Mouse (Mus musculus) heart, embryonic 12.5 days (tissue): ENCODE measurements around the gene Hbb-y. TPM values are rescaled to one million over a fixed set of nuclear protein-coding genes. Genes with fewer than 3 reads are reported as not detected.

Experiments used
- ATAC-seq: fragments of 200-750 bp; cut with Nextera tagmentation; 2 replicates; pipeline ENCODE4 v1.8.0; 2017; ENCODE audit warnings: moderate TSS enrichment, moderate library complexity; ENCODE audit not compliant: insufficient number of reproducible peaks, low FRiP score
- H3K27ac ChIP-seq: fragments of 300-500 bp; sonication (generic); 2 replicates; pipeline ENCODE4 v1.5.1; 2016; ENCODE audit warnings: mild to moderate bottlenecking, moderate library complexity; ENCODE audit not compliant: poor library complexity, severe bottlenecking
- H3K27me3 ChIP-seq: fragments of 300-500 bp; sonication (generic); replicated peaks from 2 replicates; pipeline ENCODE4 v1.6.1; 2016; ENCODE audit warnings: mild to moderate bottlenecking, moderate library complexity
- H3K36me3 ChIP-seq: fragments of 300-500 bp; sonication (generic); 2 replicates; pipeline ENCODE4 v1.6.1; 2016; ENCODE audit warnings: mild to moderate bottlenecking, moderate library complexity
- H3K4me1 ChIP-seq: fragments of 300-500 bp; sonication (generic); replicated peaks from 2 replicates; pipeline ENCODE4 v1.6.1; 2016; ENCODE audit warnings: mild to moderate bottlenecking
- H3K4me2 ChIP-seq: fragments of 300-500 bp; sonication (generic); 2 replicates; pipeline ENCODE4 v1.6.1; 2016; ENCODE audit warnings: mild to moderate bottlenecking, moderate library complexity
- H3K4me3 ChIP-seq: fragments of 300-500 bp; sonication (generic); 2 replicates; pipeline ENCODE4 v1.5.1; 2016; ENCODE audit warnings: mild to moderate bottlenecking
- H3K9ac ChIP-seq: fragments of 300-500 bp; sonication (generic); 2 replicates; pipeline ENCODE4 v1.6.1; 2016; ENCODE audit warnings: mild to moderate bottlenecking, moderate library complexity
- H3K9me3 ChIP-seq: fragments of 300-500 bp; sonication (generic); replicated peaks from 2 replicates; pipeline ENCODE4 v1.6.1; 2016; ENCODE audit warnings: mild to moderate bottlenecking, moderate library complexity
- WGBS: fragments of 180-500 bp; shearing (Covaris S2); methylation state at CpG from one replicate; pipeline ENCODE4 v1.1.7; 2016; 5-methylcytosine and 5-hydroxymethylcytosine counted together
- polyA plus RNA-seq: library from polyadenylated mRNA; unstranded; fragments of >200 nt; fragmentation: Nextera tagmentation; extraction: Ambion mirVana; gene quantifications from 2 replicates; pipeline ENCODE4 v1.2.1, GENCODE M21; 2016

The Hbb-y gene
- polyA plus RNA-seq = 31,254 and 35,001 TPM in 2 replicates

- Histone ChIP-seq H3K4me2 (no peak within 1 kb of the TSS), H3K9ac (no peak within 1 kb of the TSS)
Observed at GRCm38 (mm10) chr7:103853090-103853489, at the start of gene Hbb-y. Gene Hbb-y, minus strand, starts transcription at chr7:103853216.

GRCm38 (mm10) chr7:103894385-103894784 is 41.4 kb upstream of the Hbb-y start, which contains the start of gene Olfr64:
Gene Olfr64, minus strand, starts transcription at chr7:103894485.
- H3K9ac ChIP-seq = no peak within 1 kb of the TSS
- H3K27ac ChIP-seq = no peak within 1 kb of the TSS
- no peak for ATAC-seq
- H3K4me1 ChIP-seq = no peaks in the 10 kb centered on the region
- H3K36me3 ChIP-seq = no peaks in the 10 kb centered on the region
- no peak within 1 kb of the TSS for H3K4me3 ChIP-seq
- H3K9me3 ChIP-seq = no peaks in the 10 kb centered on the region
- no peak within 1 kb of the TSS for H3K4me2 ChIP-seq
- WGBS = 83% methylated on average over 1 of the region's 1 CpGs
- no peaks in the 10 kb centered on the region for H3K27me3 ChIP-seq

More at GRCm38 (mm10) chr7:103853090-103853489, at the start of gene Hbb-y:
- peak; percentile 86 for ATAC-seq
- Histone ChIP-seq H3K4me3 (0 out of 2 replicates have a peak within 1 kb of the TSS, but pooled peaks have one; percentile 3), H3K27me3 (no peaks in the 10 kb centered on the region), H3K4me1 (no peaks in the 10 kb centered on the region), H3K9me3 (no peaks in the 10 kb centered on the region), H3K36me3 (no peaks in the 10 kb centered on the region), H3K27ac (0 out of 2 replicates have a peak within 1 kb of the TSS, but pooled peaks have one; percentile 23)
- WGBS = 62% methylated on average over 2 of the region's 2 CpGs

GRCm38 (mm10) chr7:103886152-103886551 is 33.1 kb upstream of the Hbb-y start, which contains the start of gene Olfr66:
Gene Olfr66, minus strand, starts transcription at chr7:103886252.
- Histone ChIP-seq H3K36me3 (no peaks in the 10 kb centered on the region), H3K27me3 (no peaks in the 10 kb centered on the region), H3K9me3 (no peaks in the 10 kb centered on the region), H3K9ac (no peak within 1 kb of the TSS), H3K4me1 (no peaks in the 10 kb centered on the region), H3K4me2 (no peak within 1 kb of the TSS), H3K27ac (no peak within 1 kb of the TSS), H3K4me3 (no peak within 1 kb of the TSS)
- no peak for ATAC-seq

GRCm38 (mm10) chr7:103877093-103877492 is 24.1 kb upstream of the Hbb-y start:
- Histone ChIP-seq H3K27ac (no peak overlapping the region), H3K36me3 (no peaks in the 10 kb centered on the region)
- WGBS = 44% methylated on average over 2 of the region's 2 CpGs

GRCm38 (mm10) chr7:103874451-103874850 is 21.4 kb upstream of the Hbb-y start:
- H3K27me3 ChIP-seq = no peaks in the 10 kb centered on the region
- WGBS = 43% methylated on average over 5 of the region's 5 CpGs
- no peak overlapping the region for H3K4me2 ChIP-seq
- H3K4me3 ChIP-seq = no peak overlapping the region
- H3K27ac ChIP-seq = no peak overlapping the region
- H3K4me1 ChIP-seq = 0 out of 2 replicates have a peak, but pooled peaks cover 3% of the 10 kb centered on the region
- no peaks in the 10 kb centered on the region for H3K9me3 ChIP-seq
- no peaks in the 10 kb centered on the region for H3K36me3 ChIP-seq
- no peak overlapping the region for H3K9ac ChIP-seq
- no peak for ATAC-seq

More at GRCm38 (mm10) chr7:103877093-103877492, 24.1 kb upstream of the Hbb-y start:
- no peaks in the 10 kb centered on the region for H3K4me1 ChIP-seq
- ATAC-seq = peak; percentile 74
- no peaks in the 10 kb centered on the region for H3K27me3 ChIP-seq
- H3K4me3 ChIP-seq = no peak overlapping the region
- H3K4me2 ChIP-seq = no peak overlapping the region
- no peaks in the 10 kb centered on the region for H3K9me3 ChIP-seq
- no peak overlapping the region for H3K9ac ChIP-seq

DNA sequence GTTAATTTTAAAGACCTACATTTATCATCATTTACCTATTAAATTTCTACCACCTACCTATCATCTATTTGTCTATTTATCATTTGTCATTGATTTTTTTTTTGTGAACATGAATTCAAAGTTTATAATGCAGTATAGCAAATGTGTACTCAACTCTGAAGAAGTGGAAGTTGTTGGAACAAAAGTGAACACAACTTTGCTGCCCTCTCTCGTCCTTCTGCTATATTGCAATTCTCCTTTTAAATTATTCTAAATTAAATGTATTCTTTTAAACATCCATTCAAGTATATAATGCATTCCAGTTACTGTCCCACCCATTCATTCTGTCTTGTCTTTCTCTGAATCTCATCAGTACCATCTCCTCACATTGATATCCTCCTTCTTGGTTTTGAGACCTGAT is 20.0 kb upstream of the Hbb-y start:
- no peak for ATAC-seq
- 0 out of 2 replicates have a peak, but pooled peaks cover 3% of the 10 kb centered on the region for H3K4me1 ChIP-seq
- no peak overlapping the region for H3K4me2 ChIP-seq
- no peak overlapping the region for H3K9ac ChIP-seq
- H3K27ac ChIP-seq = no peak overlapping the region
- no peaks in the 10 kb centered on the region for H3K9me3 ChIP-seq
- H3K36me3 ChIP-seq = no peaks in the 10 kb centered on the region
- 2% methylated on average over 1 of the region's 1 CpGs for WGBS
- no peak overlapping the region for H3K4me3 ChIP-seq
- H3K27me3 ChIP-seq = no peaks in the 10 kb centered on the region

GRCm38 (mm10) chr7:103870667-103871066 is 17.7 kb upstream of the Hbb-y start:
- Histone ChIP-seq H3K36me3 (no peaks in the 10 kb centered on the region), H3K4me1 (0 out of 2 replicates have a peak, but pooled peaks cover 3% of the 10 kb centered on the region), H3K27me3 (no peaks in the 10 kb centered on the region), H3K9ac (no peak overlapping the region), H3K4me2 (no peak overlapping the region), H3K9me3 (no peaks in the 10 kb centered on the region), H3K4me3 (no peak overlapping the region), H3K27ac (peak overlapping the region; percentile 75)
- ATAC-seq = peak; percentile 92

DNA sequence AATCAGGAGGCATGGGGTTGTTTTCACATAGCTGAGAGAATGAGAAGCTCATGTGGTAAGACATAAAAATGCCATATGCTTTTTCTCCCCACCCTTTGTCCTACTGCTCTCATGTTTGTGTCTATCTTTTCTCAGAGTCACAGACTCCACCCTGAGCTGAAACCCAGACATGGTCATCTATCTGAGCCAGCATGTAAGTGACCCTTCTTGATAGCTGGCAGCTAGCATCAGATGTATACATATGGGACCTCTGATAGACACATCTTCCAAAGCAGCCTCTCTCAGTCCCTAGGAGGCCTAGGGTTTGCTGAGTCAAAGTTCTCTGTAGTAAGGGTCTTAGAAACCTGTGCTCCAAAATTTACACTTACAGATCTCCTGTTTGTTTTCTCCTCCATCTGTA is 12.7 kb upstream of the Hbb-y start:
- Histone ChIP-seq H3K27me3 (no peaks in the 10 kb centered on the region), H3K27ac (peak overlapping the region; percentile 51; the same call in 1 of the 2 replicates), H3K9me3 (no peaks in the 10 kb centered on the region), H3K4me1 (peaks cover 6% of the 10 kb centered on the region; the same call in 1 of the 2 replicates), H3K4me2 (no peak overlapping the region), H3K9ac (no peak overlapping the region), H3K4me3 (no peak overlapping the region), H3K36me3 (no peaks in the 10 kb centered on the region)
- peak; percentile 88 for ATAC-seq

- no peak for ATAC-seq
- 71% methylated on average over 3 of the region's 3 CpGs for WGBS
Observed at GRCm38 (mm10) chr7:103861531-103861930, 8.5 kb upstream of the Hbb-y start.

DNA sequence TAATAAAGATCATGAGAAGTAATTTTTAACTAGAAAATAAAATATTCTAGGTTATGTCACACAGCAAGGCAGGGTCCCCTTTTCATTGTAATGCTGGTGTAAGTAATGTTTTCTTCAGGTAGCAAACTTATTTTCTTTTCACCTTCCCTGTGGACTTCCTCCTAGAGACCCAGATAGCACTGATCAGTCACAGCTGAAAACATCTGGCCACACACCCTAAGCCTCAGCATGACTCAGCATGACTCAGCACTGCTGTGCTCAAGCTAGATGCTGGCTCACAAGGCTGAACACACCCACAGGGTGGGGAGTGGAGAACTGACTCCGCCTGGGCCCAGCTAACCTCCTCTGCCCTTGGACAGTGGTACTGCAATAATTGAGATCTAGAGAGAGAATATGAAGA is 7.8 kb upstream of the Hbb-y start:
- WGBS = 38% methylated on average over 1 of the region's 1 CpGs
- no peak overlapping the region for H3K4me2 ChIP-seq
- H3K4me1 ChIP-seq = peaks cover 5% of the 10 kb centered on the region; the same call in 1 of the 2 replicates
- H3K9me3 ChIP-seq = no peaks in the 10 kb centered on the region
- peak; percentile 92 for ATAC-seq
- H3K4me3 ChIP-seq = no peak overlapping the region
- no peaks in the 10 kb centered on the region for H3K27me3 ChIP-seq
- no peak overlapping the region for H3K9ac ChIP-seq
- no peaks in the 10 kb centered on the region for H3K36me3 ChIP-seq
- H3K27ac ChIP-seq = no peak overlapping the region

More at GRCm38 (mm10) chr7:103861531-103861930, 8.5 kb upstream of the Hbb-y start:
- H3K4me2 ChIP-seq = no peak overlapping the region
- H3K4me3 ChIP-seq = no peak overlapping the region
- peaks cover 5% of the 10 kb centered on the region; the same call in 1 of the 2 replicates for H3K4me1 ChIP-seq
- peak overlapping the region; percentile 62 for H3K27ac ChIP-seq
- H3K27me3 ChIP-seq = no peaks in the 10 kb centered on the region
- H3K36me3 ChIP-seq = no peaks in the 10 kb centered on the region
- H3K9me3 ChIP-seq = no peaks in the 10 kb centered on the region
- H3K9ac ChIP-seq = no peak overlapping the region

- Histone ChIP-seq H3K27me3 (no peaks in the 10 kb centered on the region), H3K36me3 (no peaks in the 10 kb centered on the region), H3K27ac (no peak overlapping the region; the same call in 1 of the 2 replicates), H3K4me1 (peaks cover 5% of the 10 kb centered on the region; the same call in 1 of the 2 replicates), H3K9ac (no peak overlapping the region), H3K9me3 (no peaks in the 10 kb centered on the region), H3K4me3 (no peak overlapping the region), H3K4me2 (no peak overlapping the region)
- WGBS = 1% methylated on average over 2 of the region's 2 CpGs
- peak; percentile 93 for ATAC-seq
Observed at GRCm38 (mm10) chr7:103859076-103859475, 6.1 kb upstream of the Hbb-y start.

GRCm38 (mm10) chr7:103854669-103855068 is 1.7 kb upstream of the Hbb-y start:
- Histone ChIP-seq H3K9ac (no peak overlapping the region), H3K9me3 (no peaks in the 10 kb centered on the region), H3K36me3 (no peaks in the 10 kb centered on the region), H3K4me2 (no peak overlapping the region), H3K4me3 (no peak overlapping the region), H3K27me3 (no peaks in the 10 kb centered on the region), H3K27ac (no peak overlapping the region; the same call in 1 of the 2 replicates), H3K4me1 (peaks cover 2% of the 10 kb centered on the region; the same call in 1 of the 2 replicates)
- ATAC-seq = no peak
- WGBS = 67% methylated on average over 1 of the region's 1 CpGs
